25 mouse cellular contexts compared by ENCODE assay signal in genomic region chr4:139879324-139879723, GRCm38 (mm10). TPM values are rescaled to one million over a fixed set of nuclear protein-coding genes. Genes with fewer than 3 reads are reported as not detected.
DNase-seq lines count a peak whose midpoint lies in the region; ATAC-seq lines count a peak whose summit lies in the region.
"Had no signal": no experiment of that assay in that cellular context is flagged by ENCODE, and none has a peak within 500 bp of the region (broad histone marks: within the 10 kb centered on the region; RNA-seq: fewer than 3 reads in every experiment).

No protein-coding gene starts in this region.

- no peak for DNase-seq in forebrain, embryonic 10.5 days (ENCODE audit: extremely low spot score, low spot score)
- DNase-seq in limb, embryonic 11.5 days (ENCODE audit: low spot score), result no peak
- DNase-seq in limb, embryonic 10.5 days (ENCODE audit: low spot score), result no peak
- peak; percentile 81 for DNase-seq in midbrain, embryonic 11.5 days (ENCODE audit: low spot score, missing footprints)
- DNase-seq: adrenal gland, adult 8-10 months; adrenal gland, postnatal 14 days; adrenal gland, postnatal 36 days; B cell, adult 2 months; cerebellum, adult 11-12 months; cerebellum, adult 2 months; cerebellum, adult 9-10 months; cerebellum, postnatal 10 days; cerebellum, postnatal 25 days; forebrain, postnatal 0 days had no signal

- H3K4me2 ChIP-seq in forebrain, embryonic 16.5 days (ENCODE audit: low read length), result no peak overlapping the region
- H3K4me2 ChIP-seq in limb, embryonic 11.5 days (ENCODE audit: low read depth, severe bottlenecking), result no peak overlapping the region
- H3K4me2 ChIP-seq in midbrain, embryonic 11.5 days, result no peak overlapping the region
- H3K4me2 ChIP-seq in midbrain, embryonic 16.5 days (ENCODE audit: low read length), result no peak overlapping the region
- H3K4me2 ChIP-seq: embryonic facial prominence, embryonic 12.5 days; forebrain, embryonic 12.5 days had no signal

- no peak for ATAC-seq in forebrain, embryonic 16.5 days
- no peak for ATAC-seq in limb, embryonic 11.5 days (ENCODE audit: insufficient number of reproducible peaks, low FRiP score, low TSS enrichment, low read depth)
- ATAC-seq in midbrain, embryonic 11.5 days (ENCODE audit: low FRiP score), result no peak
- ATAC-seq in midbrain, embryonic 16.5 days, result no peak
- ATAC-seq: activated CD4-positive, CD25-positive, alpha-beta regulatory T cell, adult 4 months; CD4-positive, CD25-positive, alpha-beta regulatory T cell, adult 4 months; forebrain, embryonic 14.5 days; forebrain, postnatal 0 days; Patski had no signal

- H3K27me3 ChIP-seq in forebrain, embryonic 10.5 days (ENCODE audit: poor library complexity, severe bottlenecking), result peaks cover 4% of the 10 kb centered on the region; the same call in 1 of the 2 replicates
- H3K27me3 ChIP-seq in forebrain, embryonic 16.5 days (replicated peaks; ENCODE audit: control insufficient read depth, insufficient read depth, low read length), result no peaks in the 10 kb centered on the region
- H3K27me3 ChIP-seq in limb, embryonic 11.5 days (ENCODE audit: control insufficient read depth, insufficient read depth, low read length), result no peaks in the 10 kb centered on the region
- no peaks in the 10 kb centered on the region; the same call in 1 of the 2 replicates for H3K27me3 ChIP-seq in limb, embryonic 10.5 days (ENCODE audit: low read depth, poor library complexity, severe bottlenecking)
- H3K27me3 ChIP-seq in midbrain, embryonic 11.5 days (ENCODE audit: control insufficient read depth, insufficient read depth, low read length), result no peaks in the 10 kb centered on the region
- no peaks in the 10 kb centered on the region for H3K27me3 ChIP-seq in midbrain, embryonic 16.5 days (ENCODE audit: control insufficient read depth, insufficient read depth, low read depth, low read length)

- H3K9ac ChIP-seq in forebrain, embryonic 16.5 days (replicated peaks; ENCODE audit: low read depth, low read length), result no peak overlapping the region
- H3K9ac ChIP-seq in limb, embryonic 11.5 days (ENCODE audit: low read length), result no peak overlapping the region
- H3K9ac ChIP-seq in midbrain, embryonic 11.5 days (ENCODE audit: low read length), result no peak overlapping the region
- H3K9ac ChIP-seq in midbrain, embryonic 16.5 days (ENCODE audit: low read depth, low read length), result no peak overlapping the region
- H3K9ac ChIP-seq: embryonic facial prominence, embryonic 12.5 days; forebrain, embryonic 12.5 days; forebrain, postnatal 0 days had no signal

- 0 out of 2 replicates have a peak, but pooled peaks cover 8% of the 10 kb centered on the region for H3K4me1 ChIP-seq in forebrain, embryonic 10.5 days
- H3K4me1 ChIP-seq in forebrain, embryonic 16.5 days (replicated peaks; ENCODE audit: control insufficient read depth, insufficient read depth, low read length), result no peaks in the 10 kb centered on the region
- H3K4me1 ChIP-seq in limb, embryonic 11.5 days (ENCODE audit: control insufficient read depth, insufficient read depth, low read length), result no peaks in the 10 kb centered on the region
- H3K4me1 ChIP-seq in limb, embryonic 10.5 days, result no peaks in the 10 kb centered on the region
- no peaks in the 10 kb centered on the region; the same call in 1 of the 2 replicates for H3K4me1 ChIP-seq in midbrain, embryonic 11.5 days (ENCODE audit: control insufficient read depth, insufficient read depth, low read length)
- no peaks in the 10 kb centered on the region for H3K4me1 ChIP-seq in midbrain, embryonic 16.5 days (ENCODE audit: control insufficient read depth, insufficient read depth, low read length)
- H3K4me1 ChIP-seq: embryonic facial prominence, embryonic 12.5 days; forebrain, embryonic 12.5 days had no signal

- H3K27ac ChIP-seq in forebrain, embryonic 10.5 days, result 0 out of 2 replicates have a peak overlapping the region, but pooled peaks have one; percentile 8
- no peak overlapping the region for H3K27ac ChIP-seq in forebrain, embryonic 16.5 days (ENCODE audit: low read length)
- 0 out of 2 replicates have a peak overlapping the region, but pooled peaks have one; percentile 30 for H3K27ac ChIP-seq in limb, embryonic 11.5 days (replicated peaks; ENCODE audit: low read depth, low read length)
- H3K27ac ChIP-seq in limb, embryonic 10.5 days, result no peak overlapping the region
- H3K27ac ChIP-seq in midbrain, embryonic 11.5 days (ENCODE audit: low read depth, low read length), result no peak overlapping the region
- no peak overlapping the region for H3K27ac ChIP-seq in midbrain, embryonic 16.5 days (ENCODE audit: low read length)
- H3K27ac ChIP-seq: embryonic facial prominence, embryonic 10.5 days; embryonic facial prominence, embryonic 12.5 days; forebrain, embryonic 12.5 days had no signal

- 68% methylated on average over 7 of the region's 7 CpGs for WGBS in forebrain, embryonic 10.5 days
- 56% methylated on average over 7 of the region's 7 CpGs for WGBS in forebrain, embryonic 16.5 days
- WGBS in limb, embryonic 11.5 days, result 72% methylated on average over 7 of the region's 7 CpGs
- 78% methylated on average over 7 of the region's 7 CpGs for WGBS in limb, embryonic 10.5 days
- WGBS in midbrain, embryonic 11.5 days, result 69% methylated on average over 7 of the region's 7 CpGs
- 61% methylated on average over 7 of the region's 7 CpGs for WGBS in midbrain, embryonic 16.5 days

- no peaks in the 10 kb centered on the region for H3K9me3 ChIP-seq in forebrain, embryonic 10.5 days
- no peaks in the 10 kb centered on the region for H3K9me3 ChIP-seq in forebrain, embryonic 16.5 days (ENCODE audit: control insufficient read depth, low read length)
- no peaks in the 10 kb centered on the region for H3K9me3 ChIP-seq in limb, embryonic 11.5 days (ENCODE audit: control insufficient read depth, low read length)
- H3K9me3 ChIP-seq in limb, embryonic 10.5 days (replicated peaks), result no peaks in the 10 kb centered on the region
- no peaks in the 10 kb centered on the region for H3K9me3 ChIP-seq in midbrain, embryonic 11.5 days (ENCODE audit: control insufficient read depth, low read length)
- no peaks in the 10 kb centered on the region for H3K9me3 ChIP-seq in midbrain, embryonic 16.5 days (replicated peaks; ENCODE audit: control insufficient read depth, low read length, poor library complexity, severe bottlenecking)
- H3K9me3 ChIP-seq: embryonic facial prominence, embryonic 10.5 days; embryonic facial prominence, embryonic 12.5 days; forebrain, embryonic 12.5 days had no signal

- no peaks in the 10 kb centered on the region for H3K36me3 ChIP-seq in forebrain, embryonic 10.5 days (replicated peaks)
- no peaks in the 10 kb centered on the region for H3K36me3 ChIP-seq in forebrain, embryonic 16.5 days (ENCODE audit: control insufficient read depth, insufficient read depth)
- no peaks in the 10 kb centered on the region for H3K36me3 ChIP-seq in limb, embryonic 11.5 days (ENCODE audit: control insufficient read depth, insufficient read depth, low read length)
- no peaks in the 10 kb centered on the region for H3K36me3 ChIP-seq in limb, embryonic 10.5 days
- H3K36me3 ChIP-seq in midbrain, embryonic 11.5 days (ENCODE audit: control insufficient read depth, insufficient read depth, low read length), result no peaks in the 10 kb centered on the region
- H3K36me3 ChIP-seq in midbrain, embryonic 16.5 days (ENCODE audit: control insufficient read depth, insufficient read depth, low read length), result no peaks in the 10 kb centered on the region
- H3K36me3 ChIP-seq: embryonic facial prominence, embryonic 10.5 days; embryonic facial prominence, embryonic 12.5 days; forebrain, embryonic 12.5 days; G1E had no signal

- no peak overlapping the region for H3K4me3 ChIP-seq in forebrain, embryonic 10.5 days
- no peak overlapping the region for H3K4me3 ChIP-seq in forebrain, embryonic 16.5 days (replicated peaks; ENCODE audit: low read length)
- H3K4me3 ChIP-seq in limb, embryonic 11.5 days (ENCODE audit: low read depth, low read length), result no peak overlapping the region
- H3K4me3 ChIP-seq in limb, embryonic 10.5 days, result no peak overlapping the region
- H3K4me3 ChIP-seq in midbrain, embryonic 11.5 days (ENCODE audit: low read depth, low read length), result no peak overlapping the region
- H3K4me3 ChIP-seq in midbrain, embryonic 16.5 days (ENCODE audit: low read depth, low read length), result no peak overlapping the region
- H3K4me3 ChIP-seq: embryonic facial prominence, embryonic 10.5 days; embryonic facial prominence, embryonic 12.5 days; forebrain, embryonic 12.5 days had no signal

RNA-seq across cellular contexts. Expression of gene Pax7, which starts 46.0 kb away (rescaled TPM):
- polyA plus RNA-seq in forebrain, embryonic 10.5 days (2016; fragmentation: Nextera tagmentation; extraction: Ambion mirVana), result 2.2 and 2.4 TPM in 2 replicates
- 0.15 TPM in 1 of 2 replicates, not detected in the other for polyA plus RNA-seq in forebrain, embryonic 16.5 days (2015; fragmentation: Nextera tagmentation; extraction: Ambion mirVana)
- polyA plus RNA-seq in limb, embryonic 11.5 days (2014; fragmentation: Nextera tagmentation; extraction: Ambion mirVana), result 0.25 and 0.31 TPM in 2 replicates
- polyA plus RNA-seq in limb, embryonic 10.5 days (2016; fragmentation: Nextera tagmentation; extraction: Ambion mirVana), result 0.11 and 0.14 TPM in 2 replicates
- 3.1 and 3.4 TPM in 2 replicates for polyA plus RNA-seq in midbrain, embryonic 11.5 days (2014; fragmentation: Nextera tagmentation; extraction: Ambion mirVana)
- polyA plus RNA-seq in midbrain, embryonic 16.5 days (2015; fragmentation: Nextera tagmentation; extraction: Ambion mirVana), result 2.3 and 4.4 TPM in 2 replicates
- polyA plus RNA-seq: activated CD4-positive, CD25-positive, alpha-beta regulatory T cell, adult 4 months; CD4-positive, CD25-positive, alpha-beta regulatory T cell, adult 4 months; cortical plate, adult 2 months; forebrain, postnatal 0 days; G1E; Patski had no signal

Comparison
In these comparisons a context has a peak if more than half of its experiments do, and no peak if none do; other contexts are left out.
1. H3K27ac ChIP-seq: peak in forebrain, embryonic 10.5 days (single experiment) and limb, embryonic 11.5 days (single experiment); none in forebrain, embryonic 16.5 days (single experiment), limb, embryonic 10.5 days (single experiment), midbrain, embryonic 11.5 days (single experiment) and midbrain, embryonic 16.5 days (single experiment).